Mouse (Mus musculus) forebrain, embryonic 16.5 days (tissue): Measurements from ENCODE around the gene Lrrfip1. TPM values are rescaled to one million over a fixed set of nuclear protein-coding genes. Genes with fewer than 3 reads are reported as not detected.

Experiments used
- ATAC-seq: fragments of 200-750 bp; cut with Nextera tagmentation; 2 replicates; pipeline ENCODE4 v1.8.0; 2017; ENCODE audit warnings: mild to moderate bottlenecking, moderate library complexity
- H3K27ac ChIP-seq: fragments of 300-500 bp; sonication (generic); 2 replicates; pipeline ENCODE4 v1.5.1; 2014; ENCODE audit warnings: low read length, control low read depth
- H3K27me3 ChIP-seq: fragments of 300-500 bp; sonication (generic); replicated peaks from 2 replicates; pipeline ENCODE4 v1.6.1; 2014; ENCODE audit warnings: low read length; ENCODE audit not compliant: control insufficient read depth, insufficient read depth
- H3K36me3 ChIP-seq: fragments of 300-500 bp; sonication (generic); 2 replicates; pipeline ENCODE4 v1.6.1; 2014; ENCODE audit not compliant: control insufficient read depth, insufficient read depth
- H3K4me1 ChIP-seq: fragments of 300-500 bp; sonication (generic); replicated peaks from 2 replicates; pipeline ENCODE4 v1.6.1; 2014; ENCODE audit warnings: low read length; ENCODE audit not compliant: control insufficient read depth, insufficient read depth
- H3K4me2 ChIP-seq: fragments of 300-500 bp; sonication (generic); 2 replicates; pipeline ENCODE4 v1.6.1; 2014; ENCODE audit warnings: mild to moderate bottlenecking, low read length, control low read depth
- H3K4me3 ChIP-seq: fragments of 300-500 bp; sonication (generic); replicated peaks from 2 replicates; pipeline ENCODE4 v1.5.1; 2014; ENCODE audit warnings: mild to moderate bottlenecking, low read length, control low read depth
- H3K9ac ChIP-seq: fragments of 300-500 bp; sonication (generic); replicated peaks from 2 replicates; pipeline ENCODE4 v1.6.1; 2014; ENCODE audit warnings: low read depth, low read length, control low read depth
- H3K9me3 ChIP-seq: fragments of 300-500 bp; sonication (generic); 2 replicates; pipeline ENCODE4 v1.6.1; 2016; ENCODE audit warnings: low read length; ENCODE audit not compliant: control insufficient read depth
- WGBS: fragments of 180-500 bp; shearing (Covaris S2); extraction: QIAGEN DNeasy Blood & Tissue Kit; methylation state at CpG from one replicate; pipeline ENCODE4 v1.1.7; 2014; 5-methylcytosine and 5-hydroxymethylcytosine counted together
- polyA plus RNA-seq: library from polyadenylated mRNA; unstranded; fragments of >200 nt; fragmentation: Nextera tagmentation; extraction: Ambion mirVana; gene quantifications from 2 replicates; pipeline ENCODE4 v1.2.1, GENCODE M21; 2015

The Lrrfip1 gene
- polyA plus RNA-seq, 1 experiment from 2014 or later, result 48.5 TPM

DNA sequence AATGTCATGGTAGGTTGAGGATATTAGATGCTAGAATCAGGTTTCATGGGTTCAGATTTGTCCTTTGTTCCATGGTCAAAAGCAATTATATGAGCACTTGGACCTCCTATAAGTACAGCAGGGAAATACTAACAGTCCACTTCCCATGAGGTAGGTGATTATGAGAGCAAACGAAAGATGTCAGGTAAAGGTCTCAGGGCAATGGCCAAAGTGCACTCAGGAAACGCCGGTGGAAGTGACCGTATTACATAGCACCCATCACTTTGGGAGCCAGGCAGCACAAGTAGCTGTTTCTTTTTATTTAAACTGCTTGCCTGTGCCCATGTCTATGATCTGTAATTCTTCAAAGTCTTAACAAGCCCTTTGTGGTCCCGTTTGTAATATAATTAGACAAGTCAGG lies 7.5 kb downstream of the Lrrfip1 start:
- Histone ChIP-seq H3K36me3 (no peaks in the 10 kb centered on the region), H3K4me2 (no peak overlapping the region), H3K4me1 (no peaks in the 10 kb centered on the region), H3K27ac (no peak overlapping the region), H3K9me3 (no peaks in the 10 kb centered on the region), H3K27me3 (no peaks in the 10 kb centered on the region), H3K4me3 (no peak overlapping the region), H3K9ac (no peak overlapping the region)
- no peak for ATAC-seq
- 83% methylated on average over 5 of the region's 5 CpGs for whole genome bisulfite sequencing

DNA sequence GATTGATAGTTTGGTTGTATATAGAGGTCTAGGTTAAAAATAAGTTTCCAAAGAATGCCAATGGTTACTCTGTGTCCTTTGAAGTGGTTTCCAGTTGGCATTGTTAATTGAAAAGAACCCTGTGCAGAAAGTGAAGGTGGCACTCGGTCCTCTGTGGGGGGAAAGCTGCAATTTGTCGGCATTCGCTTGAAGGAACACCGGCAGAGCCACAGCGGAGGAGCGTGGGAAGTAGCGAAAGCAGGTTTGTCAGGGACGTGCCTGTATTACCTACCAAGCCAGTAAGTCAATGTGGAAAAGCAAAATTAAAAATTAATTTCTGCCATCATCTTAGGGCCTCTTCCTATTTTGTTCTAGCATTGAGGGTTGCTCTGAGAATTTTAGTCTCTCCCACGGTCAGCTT lies 8.2 kb downstream of the Lrrfip1 start:
- no peak overlapping the region for H3K4me2 ChIP-seq
- no peaks in the 10 kb centered on the region for H3K4me1 ChIP-seq
- 78% methylated on average over 9 of the region's 9 CpGs for WGBS
- no peak overlapping the region for H3K4me3 ChIP-seq
- H3K9me3 ChIP-seq, result no peaks in the 10 kb centered on the region
- H3K27ac ChIP-seq, result no peak overlapping the region
- no peak for ATAC-seq
- H3K36me3 ChIP-seq, result no peaks in the 10 kb centered on the region
- H3K9ac ChIP-seq, result no peak overlapping the region
- H3K27me3 ChIP-seq, result no peaks in the 10 kb centered on the region

DNA sequence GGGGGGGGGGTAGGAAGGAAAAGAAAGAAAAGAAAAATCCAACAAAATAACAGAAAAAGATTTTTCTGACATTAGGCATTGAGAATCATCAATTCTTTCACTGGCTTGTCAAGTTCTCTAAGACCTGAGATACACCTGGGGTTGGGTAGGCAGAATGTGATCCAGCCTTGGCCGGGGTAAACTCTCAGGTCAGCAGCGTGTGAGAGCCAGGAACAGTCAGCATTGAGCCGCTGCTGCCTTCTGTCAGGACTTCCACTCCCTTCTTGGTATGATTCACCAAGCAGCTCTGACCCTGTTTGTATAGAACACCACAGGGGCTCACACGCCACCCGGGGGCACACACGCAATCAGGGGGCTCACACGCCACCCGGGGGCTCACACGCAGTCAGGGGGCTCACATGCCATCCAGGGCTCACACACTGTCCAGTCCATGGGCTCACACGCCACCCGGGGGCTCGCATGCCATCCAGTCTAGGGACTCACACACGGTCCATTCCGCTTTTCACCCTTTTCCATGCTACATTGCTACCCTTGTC lies 9.7 kb downstream of the Lrrfip1 start:
- ATAC-seq, result no peak

DNA sequence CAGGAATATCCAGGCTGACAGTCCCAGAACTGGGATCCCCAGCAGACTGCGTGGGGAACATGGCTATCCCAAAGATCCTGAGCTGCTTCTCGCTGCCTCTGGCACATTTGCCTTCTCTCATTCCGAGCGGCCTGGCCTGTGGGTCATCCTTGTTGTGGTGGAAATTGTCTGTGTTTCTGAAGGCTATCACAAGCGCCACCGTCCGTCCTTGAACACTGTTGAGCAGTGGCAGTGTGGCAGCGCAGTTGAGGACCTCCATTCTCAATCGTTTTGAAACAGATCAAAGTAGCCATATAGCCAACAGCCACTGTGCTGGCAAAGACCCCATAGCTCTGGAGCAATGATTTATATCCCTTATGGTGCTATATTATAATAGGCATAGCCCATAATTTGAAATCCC lies 10.2 kb downstream of the Lrrfip1 start:
- Histone ChIP-seq H3K36me3 (no peaks in the 10 kb centered on the region), H3K4me2 (no peak overlapping the region), H3K27me3 (no peaks in the 10 kb centered on the region), H3K4me3 (no peak overlapping the region), H3K27ac (no peak overlapping the region), H3K9ac (no peak overlapping the region), H3K9me3 (no peaks in the 10 kb centered on the region), H3K4me1 (no peaks in the 10 kb centered on the region)
- ATAC-seq, result no peak
- 94% methylated on average over 9 of the region's 9 CpGs for WGBS

More for the DNA sequence above, 9.7 kb downstream of the Lrrfip1 start:
- Histone ChIP-seq H3K9me3 (no peaks in the 10 kb centered on the region), H3K27me3 (no peaks in the 10 kb centered on the region), H3K9ac (no peak overlapping the region), H3K4me1 (no peaks in the 10 kb centered on the region), H3K4me3 (no peak overlapping the region), H3K4me2 (no peak overlapping the region), H3K36me3 (no peaks in the 10 kb centered on the region), H3K27ac (no peak overlapping the region)
- WGBS, result 90% methylated on average over 14 of the region's 14 CpGs

DNA sequence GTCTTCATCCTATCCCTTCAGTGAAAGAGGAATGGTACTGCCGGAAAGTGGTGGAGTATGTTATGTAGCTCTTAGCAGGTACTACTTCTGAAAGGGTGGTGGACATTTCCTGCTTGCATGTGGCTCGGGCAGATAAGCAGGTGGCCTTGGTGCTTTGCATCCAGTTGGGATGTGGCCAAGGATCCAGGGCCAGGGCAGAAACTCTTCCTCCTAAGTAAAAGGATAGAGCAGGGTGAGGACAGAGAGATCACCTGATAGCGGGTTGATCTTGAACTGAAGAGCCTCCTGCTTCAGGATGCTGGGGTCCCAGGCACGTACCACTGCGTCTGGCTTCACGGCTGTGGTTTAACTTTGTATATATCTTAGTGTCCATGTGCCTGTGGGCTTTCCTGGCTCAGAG lies 10.7 kb downstream of the Lrrfip1 start:
- Histone ChIP-seq H3K27me3 (no peaks in the 10 kb centered on the region), H3K9ac (no peak overlapping the region), H3K9me3 (no peaks in the 10 kb centered on the region), H3K36me3 (no peaks in the 10 kb centered on the region), H3K4me3 (no peak overlapping the region), H3K27ac (no peak overlapping the region), H3K4me2 (no peak overlapping the region), H3K4me1 (no peaks in the 10 kb centered on the region)
- 93% methylated on average over 6 of the region's 6 CpGs for WGBS
- ATAC-seq, result no peak

DNA sequence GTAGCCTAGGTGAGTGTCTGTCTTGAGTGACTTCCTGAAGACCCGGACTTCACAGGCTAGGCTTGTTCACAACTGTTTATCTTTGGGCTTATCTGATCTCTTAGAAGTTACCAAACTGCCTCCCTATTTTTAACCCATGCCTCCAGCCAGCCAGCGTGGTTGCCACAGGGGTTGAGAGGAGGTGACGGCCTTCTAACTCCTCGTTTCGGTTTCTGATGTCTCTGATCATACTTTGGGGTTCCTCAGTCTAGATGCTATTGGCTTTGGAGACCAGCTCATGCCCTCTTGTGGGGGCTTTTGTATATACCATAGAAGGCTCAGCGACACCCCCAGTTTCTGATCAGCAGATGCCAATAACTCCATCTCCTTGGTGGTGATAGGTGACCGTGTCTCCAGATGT lies 11.7 kb downstream of the Lrrfip1 start:
- Histone ChIP-seq H3K27me3 (no peaks in the 10 kb centered on the region), H3K4me1 (no peaks in the 10 kb centered on the region), H3K9me3 (no peaks in the 10 kb centered on the region), H3K36me3 (no peaks in the 10 kb centered on the region), H3K9ac (no peak overlapping the region), H3K4me3 (no peak overlapping the region), H3K4me2 (no peak overlapping the region), H3K27ac (no peak overlapping the region)
- no peak for ATAC-seq
- 93% methylated on average over 7 of the region's 7 CpGs for WGBS

DNA sequence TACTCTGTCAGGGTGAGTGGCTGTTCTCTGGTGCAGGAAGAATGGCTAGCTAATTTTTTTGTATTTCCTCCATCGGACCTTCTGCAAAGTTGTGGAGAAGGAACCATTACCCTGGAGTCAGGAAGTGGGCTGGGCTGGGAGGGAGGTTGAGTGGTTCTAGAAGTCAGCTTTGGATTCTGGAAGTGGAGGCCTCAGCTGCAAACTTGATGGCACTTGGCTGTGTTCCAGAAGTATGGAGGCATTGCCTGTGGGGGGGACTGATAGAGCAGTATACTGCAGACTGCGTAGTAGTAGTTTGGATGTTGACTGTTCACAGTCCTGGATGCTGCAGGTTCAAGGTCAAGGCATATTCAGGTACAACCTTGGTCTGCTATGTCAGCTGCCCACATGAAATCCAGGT lies 12.2 kb downstream of the Lrrfip1 start:
- ATAC-seq, result no peak
- no peak overlapping the region for H3K4me2 ChIP-seq
- WGBS, result 90% methylated on average over 2 of the region's 2 CpGs
- H3K36me3 ChIP-seq, result no peaks in the 10 kb centered on the region
- no peaks in the 10 kb centered on the region for H3K27me3 ChIP-seq
- H3K9me3 ChIP-seq, result no peaks in the 10 kb centered on the region
- H3K4me3 ChIP-seq, result no peak overlapping the region
- no peak overlapping the region for H3K27ac ChIP-seq
- no peak overlapping the region for H3K9ac ChIP-seq
- no peaks in the 10 kb centered on the region for H3K4me1 ChIP-seq

DNA sequence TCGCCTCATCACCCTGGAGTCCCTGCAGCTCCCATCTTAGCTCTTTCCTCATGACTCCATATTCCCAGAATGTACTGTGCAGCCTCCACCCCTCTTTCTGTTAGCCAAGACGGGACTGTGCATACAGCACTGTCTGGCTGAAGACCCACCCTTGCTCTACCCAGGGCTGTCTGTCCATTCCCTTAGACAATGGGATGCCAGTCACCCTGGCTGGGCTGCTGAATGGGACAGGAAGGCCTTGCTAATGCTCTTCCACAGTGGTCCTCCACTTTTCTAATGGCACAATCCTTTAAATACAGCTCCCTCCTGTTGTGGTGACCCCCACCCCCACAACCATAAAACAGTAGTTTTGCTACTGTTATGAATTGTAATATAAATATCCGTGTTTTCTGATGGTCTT lies 12.8 kb downstream of the Lrrfip1 start:
- H3K4me2 ChIP-seq, result no peak overlapping the region
- ATAC-seq, result no peak
- no peak overlapping the region for H3K27ac ChIP-seq

DNA sequence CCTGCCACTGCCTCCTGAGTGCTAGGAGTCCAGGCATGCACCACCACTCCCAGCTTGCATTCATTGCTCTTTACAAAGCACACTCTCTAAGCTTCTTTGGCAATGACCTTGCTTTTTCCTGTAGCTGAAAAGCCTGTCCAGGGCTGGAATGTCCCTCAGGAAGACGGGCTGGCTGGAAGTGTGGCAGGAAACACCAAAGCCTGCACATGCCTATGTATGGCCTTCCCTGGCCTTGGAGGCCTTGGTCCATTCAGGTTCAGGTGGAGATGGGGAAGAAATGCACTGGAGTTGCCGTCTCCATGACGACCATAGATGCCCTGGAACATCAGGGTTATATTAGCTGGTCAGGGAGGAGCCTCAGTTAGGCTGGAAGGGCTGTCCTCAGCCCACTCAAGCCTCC lies 15.3 kb downstream of the Lrrfip1 start:
- 80% methylated on average over 3 of the region's 3 CpGs for WGBS

More for the DNA sequence above, 12.8 kb downstream of the Lrrfip1 start:
- Histone ChIP-seq H3K9ac (no peak overlapping the region), H3K4me1 (no peaks in the 10 kb centered on the region), H3K27me3 (no peaks in the 10 kb centered on the region), H3K9me3 (no peaks in the 10 kb centered on the region), H3K36me3 (no peaks in the 10 kb centered on the region), H3K4me3 (no peak overlapping the region)
- 93% methylated on average over 3 of the region's 3 CpGs for WGBS

DNA sequence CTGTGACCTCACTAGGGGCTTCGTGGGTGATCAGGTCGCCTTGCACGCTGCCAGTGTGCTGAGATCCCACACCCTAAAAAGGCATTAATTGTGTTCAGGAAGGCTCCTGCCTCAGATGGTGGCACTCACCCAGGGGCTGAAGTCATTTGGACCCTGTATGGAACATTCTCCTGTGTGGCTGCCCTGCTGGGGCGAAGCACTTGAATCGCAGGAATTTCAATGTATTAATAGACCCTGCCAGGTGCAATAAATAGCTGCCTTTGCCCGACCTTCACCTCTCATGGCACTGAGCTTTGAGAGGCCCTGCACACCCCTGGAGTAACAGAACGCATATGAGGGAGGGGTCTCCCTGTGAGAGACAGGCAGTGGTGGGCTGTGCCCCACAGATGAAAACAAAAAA lies 17.0 kb downstream of the Lrrfip1 start:
- Histone ChIP-seq H3K27ac (no peak overlapping the region), H3K9ac (no peak overlapping the region), H3K36me3 (no peaks in the 10 kb centered on the region), H3K9me3 (no peaks in the 10 kb centered on the region), H3K4me1 (peaks cover 10% of the 10 kb centered on the region), H3K4me2 (no peak overlapping the region), H3K4me3 (no peak overlapping the region), H3K27me3 (no peaks in the 10 kb centered on the region)
- ATAC-seq, result no peak
- 63% methylated on average over 7 of the region's 7 CpGs for WGBS

More for the DNA sequence above, 15.3 kb downstream of the Lrrfip1 start:
- no peak for ATAC-seq
- Histone ChIP-seq H3K36me3 (no peaks in the 10 kb centered on the region), H3K9me3 (no peaks in the 10 kb centered on the region), H3K4me1 (peaks cover 10% of the 10 kb centered on the region), H3K27me3 (no peaks in the 10 kb centered on the region), H3K4me2 (no peak overlapping the region), H3K4me3 (no peak overlapping the region), H3K9ac (no peak overlapping the region), H3K27ac (no peak overlapping the region)
